Mouse (Mus musculus) forelimb bud, embryonic 11.5 days (tissue): ENCODE measurements around the gene Ppil3.
A peak's percentile ranks its signal among the peaks of the same experiment; 100 is the strongest.

Experiments used
- DNase-seq: peaks from one replicate; pipeline ENCODE4 v3.0.0-alpha.2; 2012; ENCODE audit warnings: low read depth, low spot score

The Ppil3 gene

DNA sequence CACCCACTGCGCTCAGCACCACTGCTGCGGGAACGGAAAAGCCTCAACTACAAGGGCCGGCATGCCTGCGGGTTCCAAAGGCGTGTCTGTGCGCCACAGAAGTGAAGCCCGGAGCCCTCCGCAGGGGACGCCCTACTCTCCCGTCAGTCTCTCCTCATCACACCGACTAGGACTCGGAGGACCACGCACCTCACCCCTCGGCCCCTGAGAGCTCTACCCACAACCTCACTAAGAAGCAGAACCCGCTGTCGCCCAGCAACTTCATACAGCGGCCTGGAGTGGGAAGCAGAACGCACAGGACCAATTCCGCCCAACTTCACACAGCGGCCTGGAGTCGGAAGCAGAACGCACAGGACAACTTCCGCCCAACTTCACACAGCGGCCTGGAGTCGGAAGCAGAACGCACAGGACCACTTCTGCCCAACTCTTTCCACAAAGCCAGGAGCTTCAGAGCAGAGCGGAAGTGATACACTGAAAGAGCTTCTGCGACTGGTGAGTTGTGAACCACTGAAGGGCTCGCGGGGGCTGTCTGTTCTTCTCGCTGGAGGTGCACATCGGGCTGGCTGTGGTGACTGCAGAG, at the start of gene Ppil3, which contains the start of gene Nif3l1:
Ppil3 (minus strand) TSS at position 344 of the 580 bp plus-strand sequence.
Nif3l1 (plus strand) TSS at position 9 of the 580 bp plus-strand sequence.
- DNase-seq = peak; percentile 86

DNA sequence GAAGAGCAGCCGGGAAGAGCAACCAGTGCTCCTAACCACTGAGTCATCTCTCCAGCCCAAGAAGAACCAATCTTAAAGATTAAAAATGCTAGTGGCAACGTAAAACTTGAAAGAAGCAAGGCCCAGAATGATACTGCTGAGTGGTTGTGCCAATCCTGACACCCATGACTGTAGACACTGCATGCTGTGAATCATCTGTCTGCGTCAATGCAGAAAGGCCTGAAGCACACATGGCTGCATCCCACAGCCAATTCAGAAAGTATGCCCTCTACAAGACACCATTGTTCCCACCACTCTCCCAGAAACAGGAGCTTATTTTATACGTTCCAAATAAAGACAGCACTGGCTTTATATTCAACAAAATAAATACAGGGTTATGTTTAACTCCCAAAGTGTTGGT, 37.4 kb upstream of the Ppil3 start:
- no peak for DNase-seq

DNA sequence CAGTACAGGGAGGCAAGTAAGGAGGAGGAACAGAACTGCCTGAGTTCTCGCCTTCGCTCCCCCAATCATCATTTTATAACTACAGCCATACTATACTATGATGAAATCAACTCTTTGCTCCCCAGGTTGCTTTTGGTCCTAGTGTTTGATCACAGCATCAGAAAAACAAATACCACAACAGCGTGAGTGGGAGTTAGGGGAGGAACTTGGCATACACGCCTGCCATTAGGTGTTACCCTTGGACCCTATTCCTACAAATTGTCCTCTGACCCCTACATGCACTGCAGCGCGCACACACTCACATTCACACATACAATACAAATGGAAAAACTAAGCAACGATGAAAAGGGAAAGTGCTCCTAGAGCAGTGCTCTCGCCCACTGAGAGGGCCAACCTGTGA, 30.4 kb upstream of the Ppil3 start:
- DNase-seq = no peak

DNA sequence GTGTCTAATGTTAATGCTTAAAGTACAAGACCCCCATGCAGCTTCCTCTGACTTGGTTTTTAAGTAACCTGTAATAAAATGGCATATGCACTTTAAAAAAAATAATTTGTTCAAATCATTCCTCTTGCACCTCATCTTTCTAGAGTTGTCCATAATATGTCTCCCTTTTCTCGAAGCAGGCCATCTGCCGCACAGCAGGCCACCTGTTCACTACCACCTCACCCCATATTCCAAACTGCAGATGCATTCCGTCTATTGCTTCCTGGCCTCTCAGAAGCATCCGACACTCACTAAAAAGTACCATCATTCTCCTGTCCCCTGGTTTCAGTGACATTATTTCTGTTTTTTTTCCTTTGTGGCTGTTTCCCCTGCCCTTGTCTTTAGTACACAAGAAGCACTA, 20.3 kb upstream of the Ppil3 start:
- no peak for DNase-seq

DNA sequence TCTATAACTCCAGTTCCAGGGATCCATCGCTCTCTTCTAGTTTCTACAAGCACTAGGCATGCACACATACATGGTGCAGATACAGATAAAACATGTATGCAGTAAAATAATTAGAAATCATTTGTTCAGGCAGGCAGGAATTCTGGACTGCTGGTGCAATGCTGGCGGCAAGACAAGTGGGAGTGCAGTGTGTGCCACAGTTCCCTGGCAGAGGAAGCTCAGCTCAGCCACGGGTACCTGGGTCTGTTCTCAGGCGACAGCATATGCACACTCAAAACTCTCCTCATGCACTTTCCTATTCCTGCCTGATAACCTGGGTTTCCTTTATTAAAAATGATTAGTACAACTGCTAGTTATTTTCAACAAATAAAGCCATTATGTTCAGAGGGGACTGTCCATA, 19.8 kb upstream of the Ppil3 start:
- DNase-seq = no peak

DNA sequence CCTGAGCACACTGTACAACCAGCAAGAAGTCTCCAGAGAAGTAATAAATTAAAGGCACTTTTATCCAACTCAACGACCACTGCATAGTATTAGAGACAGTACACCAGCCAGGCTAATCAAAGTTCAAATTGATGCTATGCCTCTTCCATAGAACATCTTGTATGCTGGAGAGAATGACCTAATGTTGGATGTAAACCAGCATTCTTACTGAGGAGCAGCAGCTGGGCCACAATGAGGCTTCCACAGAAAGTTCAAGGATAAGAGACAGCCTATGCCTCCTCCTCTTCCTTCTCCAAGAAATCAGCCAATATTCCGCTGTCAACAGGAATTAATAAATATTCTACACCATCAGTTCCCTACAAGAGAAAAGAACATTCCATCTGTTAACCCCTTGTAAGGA, 18.6 kb upstream of the Ppil3 start:
- no peak for DNase-seq

DNA sequence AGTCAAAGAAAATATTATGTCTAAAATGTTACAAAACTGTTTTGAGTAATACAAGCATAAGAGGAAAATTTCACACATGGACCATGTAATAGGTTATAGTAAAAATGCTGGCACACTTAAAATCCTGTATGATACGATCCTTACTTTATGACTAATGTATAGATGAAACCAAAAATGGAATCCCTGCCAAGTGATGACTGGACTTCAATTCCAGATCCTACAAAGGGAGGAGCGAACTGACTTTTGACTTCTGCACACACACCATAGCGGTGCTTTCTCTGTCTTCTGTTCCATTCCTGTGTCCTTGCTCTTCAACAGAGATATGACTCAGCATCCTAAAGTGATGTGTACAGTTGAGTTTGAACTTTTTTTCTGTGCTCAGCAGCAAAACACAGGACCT, 15.3 kb upstream of the Ppil3 start:
- DNase-seq = no peak

DNA sequence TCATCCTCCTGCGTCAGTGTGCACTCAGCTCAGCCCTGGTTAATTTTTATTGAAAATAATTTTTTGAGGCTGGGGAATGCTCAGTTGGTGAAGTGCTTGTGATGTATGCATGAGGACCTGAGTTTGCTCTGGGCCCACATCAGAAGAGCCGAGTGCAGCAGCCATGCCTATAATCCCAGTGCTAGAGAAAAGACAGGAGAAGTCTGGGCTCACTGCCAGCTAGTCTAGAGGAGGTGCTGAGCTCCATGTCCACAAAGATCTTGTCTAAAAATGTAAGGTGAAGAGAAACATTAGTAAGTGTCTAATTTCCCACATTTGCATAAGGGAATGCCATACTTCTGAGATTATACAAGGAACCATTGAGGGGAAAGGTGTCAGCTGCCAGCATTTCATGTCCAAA, 13.6 kb upstream of the Ppil3 start:
- no peak for DNase-seq

DNA sequence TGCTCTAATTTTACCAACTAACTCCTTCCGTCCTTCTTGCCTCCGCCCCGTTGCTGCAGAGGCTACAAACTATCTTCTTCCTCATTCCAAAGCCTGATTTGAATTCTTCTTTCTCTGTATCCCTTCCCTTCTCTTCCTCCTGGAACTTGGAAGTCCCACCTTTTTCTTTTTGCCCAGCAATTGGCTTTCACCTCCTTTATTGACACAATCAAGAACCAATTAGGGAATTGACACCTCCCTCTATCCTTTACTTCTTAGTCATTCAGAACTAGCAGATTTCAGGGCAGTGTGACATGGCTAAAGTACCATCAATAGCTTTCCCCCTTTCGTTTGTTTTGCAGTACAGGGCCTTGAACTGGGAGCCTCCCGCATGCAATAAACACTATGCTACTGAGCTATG, 12.9 kb upstream of the Ppil3 start:
- no peak for DNase-seq

DNA sequence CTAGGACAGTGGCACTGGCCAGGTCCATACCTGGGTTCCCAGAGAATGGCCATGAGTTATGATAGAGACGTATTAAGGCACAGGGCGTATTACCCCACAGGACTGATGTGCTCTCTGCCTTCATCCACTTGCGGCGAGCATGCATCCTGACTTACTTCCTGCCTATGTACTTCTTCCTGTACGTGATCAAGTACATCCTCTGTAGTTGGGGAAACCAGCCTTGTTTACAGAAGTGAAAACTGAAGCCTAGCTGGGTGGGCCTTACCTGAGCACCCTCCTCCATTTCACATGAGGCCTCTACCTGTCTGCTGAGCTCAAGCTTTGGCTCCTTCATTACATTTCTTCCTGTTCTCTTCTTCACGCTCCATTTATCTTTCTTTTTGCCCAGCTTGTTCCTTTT, 9.0 kb upstream of the Ppil3 start:
- DNase-seq = no peak

DNA sequence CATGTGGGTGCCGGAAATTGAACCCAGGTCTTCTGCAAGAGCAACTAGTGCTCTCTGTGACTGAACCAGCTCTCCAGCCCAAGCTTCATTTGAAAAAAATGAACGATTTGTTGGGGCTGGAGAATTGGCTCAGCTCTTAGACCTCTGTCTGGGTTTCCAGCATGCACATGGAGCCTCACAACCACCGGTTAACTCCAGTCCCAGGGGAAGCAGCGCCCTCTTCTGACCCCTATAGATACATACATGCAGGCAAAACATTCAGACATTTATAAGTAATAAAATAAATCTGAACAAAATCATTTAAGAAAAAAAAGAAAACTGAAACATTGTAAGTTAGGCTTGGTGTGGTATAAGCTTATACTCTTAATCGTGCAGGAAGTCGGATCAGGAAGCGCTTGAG, 3.1 kb upstream of the Ppil3 start:
- no peak for DNase-seq

DNA sequence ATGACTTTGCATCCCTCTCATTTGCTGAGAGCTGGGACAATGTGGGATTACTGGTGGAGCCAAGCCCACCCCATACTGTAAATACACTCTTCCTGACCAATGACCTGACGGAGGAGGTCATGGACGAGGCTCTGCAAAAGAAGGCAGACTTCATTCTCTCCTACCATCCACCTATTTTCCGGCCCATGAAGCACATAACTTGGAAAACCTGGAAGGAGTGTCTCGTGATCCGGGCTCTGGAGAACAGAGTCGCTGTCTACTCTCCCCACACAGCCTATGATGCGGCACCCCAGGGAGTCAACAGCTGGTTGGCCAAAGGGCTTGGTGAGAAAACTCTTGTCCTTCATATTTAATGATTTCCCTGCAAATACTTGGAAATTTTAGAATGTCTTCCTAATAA, 2.5 kb upstream of the Ppil3 start:
- DNase-seq = no peak

DNA sequence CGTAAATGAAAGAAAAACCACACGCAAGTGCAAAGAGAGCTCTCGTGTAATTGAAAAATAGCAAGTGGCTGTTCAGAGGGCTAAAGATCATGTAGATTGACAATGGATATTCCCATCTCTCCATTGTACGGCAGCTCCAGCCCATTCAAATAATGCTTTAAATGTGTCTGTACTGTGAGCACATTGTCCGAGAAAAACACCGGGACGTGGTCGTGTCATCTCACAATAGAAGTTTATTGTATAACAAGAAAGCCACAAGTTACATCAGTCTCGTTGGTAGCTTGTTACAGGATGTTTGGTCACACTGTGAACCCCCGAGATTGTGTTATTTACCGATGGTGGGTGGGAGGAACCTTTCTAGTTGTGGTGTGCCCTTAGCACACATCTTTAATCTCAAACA, 575 bp upstream of the Ppil3 start:
- no peak for DNase-seq

DNA sequence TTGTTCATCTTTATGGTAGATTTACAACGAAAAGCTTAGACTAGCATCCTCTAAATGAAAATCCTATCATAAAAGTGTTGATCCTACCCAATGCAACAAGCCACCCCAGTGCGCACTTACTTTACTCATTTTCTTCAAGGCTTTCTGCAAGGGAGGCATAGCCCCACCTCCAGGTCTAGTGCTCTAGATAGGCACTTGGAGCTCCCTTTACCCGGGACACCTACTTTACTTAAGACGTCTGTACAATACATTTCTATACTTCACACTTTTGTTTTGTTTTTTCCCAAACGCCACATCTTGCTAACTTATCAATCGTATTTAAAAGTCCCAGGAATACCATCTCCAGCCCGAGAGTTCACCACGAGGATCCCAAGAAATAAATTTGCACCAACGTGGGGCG, 595 bp downstream of the Ppil3 start:
- no peak for DNase-seq

DNA sequence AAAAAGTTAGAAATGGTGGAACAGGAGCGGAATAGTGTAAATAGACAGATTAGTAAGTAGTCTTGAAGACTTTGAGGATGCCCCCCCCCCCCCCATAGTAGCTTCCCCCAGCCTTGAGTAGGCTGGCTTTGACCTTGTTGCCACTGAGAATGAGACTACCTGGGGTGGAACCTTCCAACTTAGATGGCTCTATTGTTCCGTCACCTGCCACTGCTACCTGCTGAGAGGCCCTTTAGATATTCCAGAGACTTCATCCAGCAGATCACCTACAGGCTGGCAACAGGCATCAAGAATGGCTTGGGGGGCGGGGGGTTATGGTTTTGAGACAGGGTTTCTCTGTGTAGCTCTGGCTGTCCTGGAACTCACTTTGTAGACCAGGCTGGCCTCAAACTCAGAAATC, 20.7 kb downstream of the Ppil3 start:
- DNase-seq = no peak

DNA sequence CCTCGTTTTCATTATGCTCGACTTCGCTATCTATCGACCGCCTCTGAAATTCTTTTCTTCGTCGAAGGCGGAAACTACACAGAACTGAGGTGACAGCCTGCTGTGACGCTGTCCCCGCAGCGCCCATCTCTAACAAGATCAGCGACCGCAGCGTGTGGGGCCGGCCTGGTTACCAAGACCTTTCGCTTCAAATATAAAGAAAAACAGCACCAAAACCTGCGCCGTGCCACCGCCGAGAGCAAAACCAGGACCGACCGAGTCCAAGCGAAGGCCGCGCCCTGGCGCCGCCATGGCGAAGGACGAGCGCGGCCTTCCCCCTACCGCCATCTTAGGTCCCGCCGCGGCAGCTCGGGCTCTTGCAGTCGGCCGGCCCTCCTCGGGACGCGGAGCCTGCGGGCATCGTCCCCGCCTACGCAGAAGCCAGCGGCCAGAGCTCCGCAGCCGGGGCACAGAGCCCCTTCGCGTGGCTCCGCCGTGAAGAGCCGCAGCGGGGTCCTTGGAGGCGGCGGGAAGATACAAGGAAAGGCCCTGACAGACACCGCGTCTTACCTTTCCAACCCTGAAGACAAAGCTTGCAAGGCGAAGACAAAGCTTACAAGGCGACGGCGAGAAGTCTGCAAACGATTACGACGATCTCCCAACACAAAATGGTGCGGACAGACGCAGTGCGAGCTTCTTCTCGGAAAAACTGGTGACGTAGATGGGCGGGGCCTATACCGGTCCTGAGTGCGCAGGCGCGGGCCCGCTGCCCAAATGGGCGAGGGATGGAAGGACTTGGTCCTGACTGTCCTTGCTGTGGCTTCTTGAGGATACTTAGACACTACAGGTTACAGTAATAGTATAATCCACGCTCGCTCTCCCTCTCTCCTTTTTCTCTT, 21.7 kb downstream of the Ppil3 start, which contains the start of gene Clk1:
Clk1 (minus strand) TSS at position 696 of the 878 bp plus-strand sequence.
- DNase-seq = peak; percentile 94

DNA sequence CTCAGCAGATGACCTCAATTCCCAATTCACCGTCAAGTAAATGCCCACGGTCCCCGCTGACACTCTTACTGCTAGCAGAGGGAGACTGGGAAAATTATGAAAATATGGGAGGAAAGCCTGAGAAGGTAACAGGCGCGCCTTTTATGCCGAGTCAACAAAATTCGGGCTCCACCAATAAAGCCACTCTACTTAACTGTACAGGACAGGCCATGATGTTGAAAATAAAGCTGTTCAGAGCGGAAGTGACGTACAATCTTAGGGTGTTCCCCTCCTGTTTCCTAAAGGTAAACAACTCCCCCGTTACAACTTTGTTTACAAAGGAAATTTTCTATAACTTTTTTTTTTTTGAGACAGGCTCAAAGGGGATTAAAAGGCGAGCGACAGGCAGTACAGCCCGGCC, 22.4 kb downstream of the Ppil3 start:
- DNase-seq = peak; percentile 71

DNA sequence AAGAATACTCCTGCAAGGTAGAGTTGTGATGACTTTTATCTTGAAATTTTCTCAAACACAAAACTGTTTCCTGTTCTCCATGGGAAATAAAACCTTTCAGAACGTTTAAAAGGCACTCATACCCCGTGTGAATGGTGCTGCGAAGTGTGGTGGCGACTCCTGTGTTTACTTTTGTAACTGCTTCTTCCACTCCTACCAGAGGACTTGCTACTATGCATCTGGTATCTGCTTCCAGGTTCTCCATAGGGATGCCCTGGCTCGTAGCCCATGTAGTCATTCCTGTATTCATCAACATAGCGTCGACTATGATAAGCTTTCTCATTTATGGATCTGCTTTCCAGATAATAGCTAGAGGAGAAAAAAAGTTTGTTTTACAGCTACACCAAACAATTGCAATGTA, 24.3 kb downstream of the Ppil3 start:
- no peak for DNase-seq

DNA sequence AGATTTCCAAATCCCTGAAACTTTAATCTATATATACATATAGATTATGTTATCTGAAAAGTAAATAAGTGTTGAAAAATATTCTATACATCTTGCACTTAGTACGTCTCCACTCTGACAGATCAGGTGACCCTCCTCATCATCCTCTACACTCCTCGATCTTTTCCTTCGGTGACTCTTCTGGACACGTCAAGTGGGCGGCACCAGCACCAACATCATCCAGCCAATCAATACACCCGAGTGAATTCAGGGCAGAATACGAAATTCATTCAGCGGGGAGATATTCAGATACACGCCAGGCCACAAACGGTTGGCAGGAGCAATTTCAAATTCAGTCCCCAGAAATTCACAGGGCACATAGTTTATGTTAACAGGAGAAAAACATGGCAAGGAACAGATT, 25.3 kb downstream of the Ppil3 start:
- no peak for DNase-seq

DNA sequence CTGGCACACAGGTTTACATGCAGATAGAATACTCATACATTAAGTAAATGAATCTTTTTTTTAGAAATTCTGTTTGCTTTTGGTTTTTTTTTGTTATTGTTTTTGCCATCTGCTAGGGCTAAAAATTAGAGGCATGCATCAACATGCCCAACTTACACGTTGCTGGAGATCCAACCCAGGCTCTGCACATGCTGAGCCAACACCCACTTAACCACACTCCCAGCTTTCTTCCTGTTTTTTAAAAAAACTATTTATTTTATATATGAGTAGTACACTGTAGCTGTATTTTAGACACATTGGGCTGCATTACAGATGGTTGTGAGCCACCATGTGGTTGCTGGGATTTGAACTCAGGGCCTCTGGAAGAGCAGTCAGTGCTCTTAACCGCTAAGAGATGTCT, 29.2 kb downstream of the Ppil3 start:
- no peak for DNase-seq

DNA sequence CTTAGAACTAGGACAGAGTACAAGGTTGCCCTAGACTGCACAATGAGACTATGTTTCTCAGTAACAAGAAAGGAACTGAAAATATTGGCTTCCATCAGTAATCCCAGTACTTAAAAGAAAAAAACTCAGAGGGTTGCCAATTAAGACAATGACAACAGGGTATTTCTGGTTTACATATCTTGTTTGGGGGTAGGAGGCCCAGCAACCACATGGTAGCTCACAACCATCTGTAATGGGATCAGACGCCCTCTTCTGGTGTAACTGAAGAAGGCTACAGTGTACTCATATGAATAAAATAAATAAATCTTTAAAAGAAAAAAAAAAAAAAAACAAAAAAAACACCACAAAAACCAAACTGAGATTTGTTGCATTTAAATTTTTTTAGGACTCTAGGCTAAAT, 29.8 kb downstream of the Ppil3 start:
- DNase-seq = no peak

DNA sequence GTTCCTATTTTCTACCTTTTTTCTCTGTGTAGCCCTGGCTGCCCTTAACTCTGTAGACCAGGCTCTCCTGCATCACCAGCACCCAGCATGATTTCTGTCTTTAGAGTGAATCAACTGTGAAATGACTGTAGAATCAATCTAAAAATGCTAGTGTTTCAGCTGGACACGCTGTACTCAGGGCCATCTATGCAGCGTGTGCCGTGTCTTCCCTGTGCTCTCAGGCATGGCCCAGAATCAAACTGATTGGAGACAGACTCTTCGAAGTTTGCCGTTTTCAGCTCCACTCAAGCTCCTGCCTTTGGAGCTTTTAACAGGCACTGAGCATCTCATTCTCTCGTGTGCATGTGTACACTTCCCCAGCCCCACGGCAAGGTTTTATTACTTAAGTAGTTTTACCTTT, 34.5 kb downstream of the Ppil3 start:
- DNase-seq = no peak

DNA sequence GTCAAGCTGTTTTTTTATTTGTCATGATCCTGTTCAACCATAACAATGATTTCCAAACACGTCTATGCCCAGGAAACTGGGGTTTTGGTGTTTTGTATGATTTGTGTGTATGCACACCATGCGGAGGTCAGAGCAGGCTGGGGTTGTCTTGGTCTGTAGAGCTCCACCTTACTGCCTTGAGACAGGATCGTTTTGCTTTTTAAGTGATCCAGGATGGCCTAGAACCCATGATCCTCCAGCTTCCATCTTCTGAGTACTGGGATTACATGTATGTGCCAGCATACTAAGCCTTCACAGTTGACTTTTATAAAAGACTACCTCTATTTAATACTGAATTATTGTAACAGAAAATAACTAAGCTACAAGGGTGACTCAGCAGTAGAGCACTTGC, 35.1 kb downstream of the Ppil3 start:
- no peak for DNase-seq
